Mouse (Mus musculus): ENCODE data around the gene Cd109. TPM values are rescaled to one million over a fixed set of nuclear protein-coding genes. Genes with fewer than 3 reads are reported as not detected.
A peak's percentile ranks its signal among the peaks of the same experiment; 100 is the strongest.

Gene Cd109
- polyA plus RNA-seq, 1 experiment from 2014 or later, result 1.5 TPM

GRCm38 (mm10) chr9:78700691-78701090 is 85.3 kb downstream of the Cd109 start:
- Histone ChIP-seq H3K9me3 (replicated peaks; ENCODE audit: control insufficient read depth, low read length) (no peaks in the 10 kb centered on the region), H3K36me3 (ENCODE audit: control insufficient read depth, insufficient read depth, low read length) (no peaks in the 10 kb centered on the region), H3K27me3 (replicated peaks; ENCODE audit: control insufficient read depth, insufficient read depth, low read length) (no peaks in the 10 kb centered on the region), H3K4me2 (ENCODE audit: low read length) (no peak overlapping the region), H3K9ac (ENCODE audit: low read length) (no peak overlapping the region), H3K4me3 (ENCODE audit: low read depth, low read length) (no peak overlapping the region), H3K4me1 (ENCODE audit: control insufficient read depth, insufficient read depth, low read length) (no peaks in the 10 kb centered on the region), H3K27ac (ENCODE audit: low read depth, low read length) (no peak overlapping the region)
- WGBS, result 0% methylated on average over 1 of the region's 1 CpGs
- ATAC-seq, result no peak
- DNase-seq (ENCODE audit: low spot score), result peak; percentile 60

GRCm38 (mm10) chr9:78702509-78703239 is 87.3 kb downstream of the Cd109 start:
- DNase-seq (ENCODE audit: low spot score) (no peak), ATAC-seq (no peak)
- Histone ChIP-seq H3K9me3 (replicated peaks; ENCODE audit: control insufficient read depth, low read length) (peaks cover 6% of the 10 kb centered on the region), H3K27me3 (replicated peaks; ENCODE audit: control insufficient read depth, insufficient read depth, low read length) (no peaks in the 10 kb centered on the region), H3K36me3 (ENCODE audit: control insufficient read depth, insufficient read depth, low read length) (no peaks in the 10 kb centered on the region), H3K9ac (ENCODE audit: low read length) (no peak overlapping the region), H3K27ac (ENCODE audit: low read depth, low read length) (no peak overlapping the region), H3K4me1 (ENCODE audit: control insufficient read depth, insufficient read depth, low read length) (no peaks in the 10 kb centered on the region), H3K4me2 (ENCODE audit: low read length) (no peak overlapping the region), H3K4me3 (ENCODE audit: low read depth, low read length) (no peak overlapping the region)
- WGBS, result 94% methylated on average over 12 of the region's 12 CpGs

GRCm38 (mm10) chr9:78720888-78721798 is 105.8 kb downstream of the Cd109 start:
- Histone ChIP-seq H3K4me2 (ENCODE audit: low read length) (no peak overlapping the region), H3K9ac (ENCODE audit: low read length) (no peak overlapping the region), H3K9me3 (replicated peaks; ENCODE audit: control insufficient read depth, low read length) (no peaks in the 10 kb centered on the region), H3K4me1 (ENCODE audit: control insufficient read depth, insufficient read depth, low read length) (no peaks in the 10 kb centered on the region), H3K27me3 (replicated peaks; ENCODE audit: control insufficient read depth, insufficient read depth, low read length) (no peaks in the 10 kb centered on the region), H3K36me3 (ENCODE audit: control insufficient read depth, insufficient read depth, low read length) (no peaks in the 10 kb centered on the region), H3K27ac (ENCODE audit: low read depth, low read length) (no peak overlapping the region), H3K4me3 (ENCODE audit: low read depth, low read length) (no peak overlapping the region)
- WGBS, result 69% methylated on average over 6 of the region's 6 CpGs
- DNase-seq (ENCODE audit: low spot score), result no peak
- no peak for ATAC-seq

- H3K27me3 ChIP-seq (replicated peaks; ENCODE audit: control insufficient read depth, insufficient read depth, low read length), result no peaks in the 10 kb centered on the region
- no peak overlapping the region for H3K4me3 ChIP-seq (ENCODE audit: low read depth, low read length)
- no peaks in the 10 kb centered on the region for H3K4me1 ChIP-seq (ENCODE audit: control insufficient read depth, insufficient read depth, low read length)
- no peak overlapping the region for H3K4me2 ChIP-seq (ENCODE audit: low read length)
- 71% methylated on average over 6 of the region's 6 CpGs for WGBS
- no peak overlapping the region for H3K27ac ChIP-seq (ENCODE audit: low read depth, low read length)
- H3K36me3 ChIP-seq (ENCODE audit: control insufficient read depth, insufficient read depth, low read length), result no peaks in the 10 kb centered on the region
- DNase-seq (ENCODE audit: low spot score) (no peak), ATAC-seq (no peak)
- no peaks in the 10 kb centered on the region for H3K9me3 ChIP-seq (replicated peaks; ENCODE audit: control insufficient read depth, low read length)
- no peak overlapping the region for H3K9ac ChIP-seq (ENCODE audit: low read length)
These were observed 116.6 kb downstream of the Cd109 start for GRCm38 (mm10) chr9:78731931-78732330.

GRCm38 (mm10) chr9:78735519-78735918 is 120.2 kb downstream of the Cd109 start:
- Histone ChIP-seq H3K4me3 (ENCODE audit: low read depth, low read length) (no peak overlapping the region), H3K27ac (ENCODE audit: low read depth, low read length) (no peak overlapping the region), H3K4me2 (ENCODE audit: low read length) (no peak overlapping the region), H3K4me1 (ENCODE audit: control insufficient read depth, insufficient read depth, low read length) (no peaks in the 10 kb centered on the region), H3K9ac (ENCODE audit: low read length) (no peak overlapping the region), H3K27me3 (replicated peaks; ENCODE audit: control insufficient read depth, insufficient read depth, low read length) (no peaks in the 10 kb centered on the region), H3K36me3 (ENCODE audit: control insufficient read depth, insufficient read depth, low read length) (no peaks in the 10 kb centered on the region), H3K9me3 (replicated peaks; ENCODE audit: control insufficient read depth, low read length) (no peaks in the 10 kb centered on the region)
- 81% methylated on average over 3 of the region's 3 CpGs for WGBS
- DNase-seq (ENCODE audit: low spot score) (no peak), ATAC-seq (no peak)

- ATAC-seq, result peak; percentile 46; the same call in 1 of the 2 replicates
- no peak overlapping the region for H3K4me2 ChIP-seq (ENCODE audit: low read length)
- 7% methylated on average over 3 of the region's 3 CpGs for WGBS
These were observed 126.7 kb downstream of the Cd109 start for GRCm38 (mm10) chr9:78742012-78742411.

GRCm38 (mm10) chr9:78750246-78750645 is 134.9 kb downstream of the Cd109 start:
- WGBS, result 83% methylated on average over 3 of the region's 3 CpGs
- Histone ChIP-seq H3K4me1 (ENCODE audit: control insufficient read depth, insufficient read depth, low read length) (no peaks in the 10 kb centered on the region), H3K9ac (ENCODE audit: low read length) (no peak overlapping the region), H3K4me3 (ENCODE audit: low read depth, low read length) (no peak overlapping the region), H3K36me3 (ENCODE audit: control insufficient read depth, insufficient read depth, low read length) (no peaks in the 10 kb centered on the region), H3K27ac (ENCODE audit: low read depth, low read length) (no peak overlapping the region), H3K4me2 (ENCODE audit: low read length) (no peak overlapping the region), H3K9me3 (replicated peaks; ENCODE audit: control insufficient read depth, low read length) (no peaks in the 10 kb centered on the region), H3K27me3 (replicated peaks; ENCODE audit: control insufficient read depth, insufficient read depth, low read length) (no peaks in the 10 kb centered on the region)
- ATAC-seq (no peak), DNase-seq (ENCODE audit: low spot score) (no peak)

More at GRCm38 (mm10) chr9:78742012-78742411, 126.7 kb downstream of the Cd109 start:
- Histone ChIP-seq H3K9ac (ENCODE audit: low read length) (no peak overlapping the region), H3K36me3 (ENCODE audit: control insufficient read depth, insufficient read depth, low read length) (no peaks in the 10 kb centered on the region), H3K4me3 (ENCODE audit: low read depth, low read length) (no peak overlapping the region), H3K9me3 (replicated peaks; ENCODE audit: control insufficient read depth, low read length) (no peaks in the 10 kb centered on the region), H3K27ac (ENCODE audit: low read depth, low read length) (no peak overlapping the region), H3K4me1 (ENCODE audit: control insufficient read depth, insufficient read depth, low read length) (no peaks in the 10 kb centered on the region), H3K27me3 (replicated peaks; ENCODE audit: control insufficient read depth, insufficient read depth, low read length) (no peaks in the 10 kb centered on the region)
- DNase-seq (ENCODE audit: low spot score), result peak; percentile 45
